Mouse (Mus musculus): ENCODE data around the gene Chrm1.

GRCm38 (mm10) chr19:8722907-8723573 lies 59.5 kb downstream of the Chrm1 start, which contains the start of gene Slc3a2:
- no peak; the same call in 1 of the 2 replicates for TF ChIP-seq CTCF (IDR thresholded peaks at IDR 0.05; ENCODE audit: low read depth)
- TF ChIP-seq EP300 (IDR thresholded peaks at IDR 0.05; ENCODE audit: low read depth): peak; percentile 58

Measured in liver, embryonic 14.5 days (tissue).